Mouse (Mus musculus) midbrain, embryonic 10.5 days (tissue): Measurements from ENCODE around the gene Trpm3. TPM values are rescaled to one million over a fixed set of nuclear protein-coding genes. Genes with fewer than 3 reads are reported as not detected.

Source experiments
- DNase-seq: peaks from one replicate; pipeline ENCODE4 v3.0.0-alpha.2; 2017; ENCODE audit warnings: low spot score
- H3K27ac ChIP-seq: fragments of 300-500 bp; sonication (generic); replicated peaks from 2 replicates; pipeline ENCODE4 v1.5.1; 2016; ENCODE audit warnings: mild to moderate bottlenecking
- H3K27me3 ChIP-seq: fragments of 300-500 bp; sonication (generic); 2 replicates; pipeline ENCODE4 v1.6.1; 2016; ENCODE audit warnings: low read depth, mild to moderate bottlenecking; ENCODE audit not compliant: poor library complexity, severe bottlenecking
- H3K36me3 ChIP-seq: fragments of 300-500 bp; sonication (generic); 2 replicates; pipeline ENCODE4 v1.6.1; 2016; ENCODE audit warnings: mild to moderate bottlenecking, moderate library complexity
- H3K4me1 ChIP-seq: fragments of 300-500 bp; sonication (generic); 2 replicates; pipeline ENCODE4 v1.6.1; 2016
- H3K4me3 ChIP-seq: fragments of 300-500 bp; sonication (generic); 2 replicates; pipeline ENCODE4 v1.5.1; 2016; ENCODE audit warnings: mild to moderate bottlenecking, moderate library complexity
- H3K9me3 ChIP-seq: fragments of 300-500 bp; sonication (generic); replicated peaks from 2 replicates; pipeline ENCODE4 v1.6.1; 2016; ENCODE audit warnings: mild to moderate bottlenecking
- WGBS: fragments of 180-500 bp; shearing (Covaris S2); methylation state at CpG from one replicate; pipeline ENCODE4 v1.1.7; 2016; 5-methylcytosine and 5-hydroxymethylcytosine counted together
- polyA plus RNA-seq: library from polyadenylated mRNA; unstranded; fragments of >200 nt; fragmentation: Nextera tagmentation; extraction: Ambion mirVana; gene quantifications from 2 replicates; pipeline ENCODE4 v1.2.1, GENCODE M21; 2016

Gene Trpm3
- polyA plus RNA-seq, 1 experiment from 2014 or later = 4.4 TPM

DNA sequence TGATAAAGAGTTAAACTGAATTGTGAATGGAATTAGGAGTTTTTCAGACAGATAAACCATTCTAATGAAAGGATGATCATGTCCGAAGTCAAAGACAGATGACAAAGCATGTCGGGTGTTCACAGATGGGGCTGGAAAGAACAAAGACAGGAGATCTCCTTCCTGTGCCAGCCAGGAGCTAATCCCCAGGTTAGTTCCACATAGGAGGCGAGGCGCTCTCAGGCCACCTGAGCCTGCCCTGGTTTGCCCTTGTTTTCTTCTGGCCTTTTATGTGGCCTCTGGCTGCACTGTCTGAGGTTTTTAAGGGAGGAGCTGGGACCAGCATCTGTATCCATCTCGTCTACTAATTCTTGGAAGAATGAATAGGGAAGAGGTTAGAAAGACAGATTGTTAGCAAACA lies 801.0 kb downstream of the Trpm3 start:
- Histone ChIP-seq H3K4me1 (peaks cover 15% of the 10 kb centered on the region; the same call in 1 of the 2 replicates), H3K9me3 (no peaks in the 10 kb centered on the region), H3K27ac (no peak overlapping the region), H3K36me3 (no peaks in the 10 kb centered on the region), H3K27me3 (no peaks in the 10 kb centered on the region), H3K4me3 (no peak overlapping the region)
- DNase-seq = no peak
- 38% methylated on average over 5 of the region's 5 CpGs for WGBS

DNA sequence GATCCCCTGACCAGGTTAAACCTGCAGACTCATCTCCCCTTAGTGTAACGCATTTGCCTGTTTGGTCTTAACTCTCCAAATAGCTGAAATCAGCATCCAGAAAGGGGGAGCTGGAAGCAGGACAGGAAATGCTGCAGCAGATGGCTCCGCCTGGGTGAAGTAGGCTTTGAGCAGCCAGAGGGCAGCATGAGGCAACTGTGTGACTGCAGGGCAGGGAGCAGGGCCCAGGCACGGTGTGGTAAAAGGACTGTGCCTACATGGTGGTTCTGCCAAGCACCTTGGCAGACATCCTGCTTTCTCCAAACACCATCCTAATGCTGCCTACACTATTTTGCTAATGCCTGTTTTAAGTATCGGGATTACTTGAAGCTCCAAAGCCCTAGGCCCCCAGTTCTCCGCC lies 801.6 kb downstream of the Trpm3 start:
- Histone ChIP-seq H3K4me1 (peaks cover 15% of the 10 kb centered on the region; the same call in 1 of the 2 replicates), H3K4me3 (no peak overlapping the region), H3K9me3 (no peaks in the 10 kb centered on the region), H3K27ac (no peak overlapping the region), H3K27me3 (no peaks in the 10 kb centered on the region), H3K36me3 (no peaks in the 10 kb centered on the region)
- WGBS = 50% methylated on average over 5 of the region's 5 CpGs
- DNase-seq = peak; percentile 24

DNA sequence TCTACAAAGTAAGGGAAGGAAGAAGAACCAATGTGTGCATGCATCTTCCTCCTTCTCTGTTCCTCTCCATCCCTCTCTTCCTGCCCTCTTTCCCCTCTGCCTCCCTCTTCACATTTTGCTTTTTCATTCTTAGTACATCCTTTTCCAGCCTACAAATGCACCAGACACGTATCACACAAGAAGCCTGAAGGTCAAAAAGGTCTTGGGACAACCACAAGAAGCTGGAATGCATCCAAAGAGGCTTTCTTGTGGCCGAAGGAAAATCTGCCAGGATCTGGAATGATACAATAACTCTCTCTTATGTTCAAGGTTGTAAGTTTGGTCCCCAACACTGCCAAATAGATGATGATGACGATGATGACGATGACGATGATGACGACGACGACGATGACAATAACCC lies 802.1 kb downstream of the Trpm3 start:
- no peak overlapping the region for H3K27ac ChIP-seq
- H3K4me3 ChIP-seq = no peak overlapping the region
- WGBS = 90% methylated on average over 9 of the region's 9 CpGs
- no peaks in the 10 kb centered on the region for H3K27me3 ChIP-seq
- peaks cover 15% of the 10 kb centered on the region; the same call in 1 of the 2 replicates for H3K4me1 ChIP-seq
- no peaks in the 10 kb centered on the region for H3K9me3 ChIP-seq
- H3K36me3 ChIP-seq = no peaks in the 10 kb centered on the region
- DNase-seq = no peak

DNA sequence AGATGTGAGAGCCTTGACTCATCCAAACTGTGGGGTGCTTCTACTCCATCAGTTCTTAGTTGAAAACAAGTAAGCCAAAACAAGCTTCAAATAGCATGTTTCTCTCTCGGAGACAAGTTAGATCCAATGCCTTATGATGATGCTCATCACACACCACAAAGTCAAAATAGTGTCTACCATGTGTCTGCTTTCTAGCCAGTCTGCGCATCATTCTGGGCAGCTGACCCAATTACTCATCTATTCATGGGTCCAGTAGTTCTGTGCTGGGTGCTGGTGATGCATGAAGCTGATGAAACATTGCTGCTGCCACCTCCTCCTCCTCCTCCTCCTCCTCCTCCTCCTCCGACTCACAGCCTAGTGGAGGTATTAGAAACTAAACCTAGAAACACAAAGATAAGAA lies 813.6 kb downstream of the Trpm3 start:
- H3K9me3 ChIP-seq = no peaks in the 10 kb centered on the region; the same call in 1 of the 2 replicates
- WGBS = 79% methylated on average over 3 of the region's 3 CpGs
- no peaks in the 10 kb centered on the region for H3K36me3 ChIP-seq
- H3K4me1 ChIP-seq = no peaks in the 10 kb centered on the region
- DNase-seq = no peak
- H3K27me3 ChIP-seq = no peaks in the 10 kb centered on the region
- no peak overlapping the region for H3K4me3 ChIP-seq
- no peak overlapping the region for H3K27ac ChIP-seq

DNA sequence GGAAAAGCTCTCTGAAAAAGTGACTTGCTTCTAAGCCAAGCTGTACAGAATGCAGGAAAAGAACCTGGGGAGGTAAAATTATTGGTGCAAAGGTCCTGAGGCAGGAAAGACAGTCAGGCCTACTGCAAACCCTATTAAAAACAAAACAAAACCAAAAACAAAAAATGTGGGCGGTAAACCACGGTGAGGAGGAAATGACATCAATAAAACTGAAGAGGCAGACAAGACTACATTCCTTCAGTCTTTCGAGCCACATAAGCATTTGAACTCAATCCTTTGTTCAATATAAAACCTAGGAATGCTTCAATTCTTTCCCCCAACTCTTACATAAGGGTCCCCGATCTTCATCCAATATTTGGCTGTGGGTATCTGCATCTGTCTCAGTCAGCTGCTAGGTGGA lies 814.3 kb downstream of the Trpm3 start:
- Histone ChIP-seq H3K27ac (no peak overlapping the region), H3K9me3 (no peaks in the 10 kb centered on the region; the same call in 1 of the 2 replicates), H3K4me3 (no peak overlapping the region), H3K27me3 (no peaks in the 10 kb centered on the region), H3K36me3 (no peaks in the 10 kb centered on the region), H3K4me1 (no peaks in the 10 kb centered on the region)
- WGBS = 90% methylated on average over 4 of the region's 4 CpGs
- no peak for DNase-seq

DNA sequence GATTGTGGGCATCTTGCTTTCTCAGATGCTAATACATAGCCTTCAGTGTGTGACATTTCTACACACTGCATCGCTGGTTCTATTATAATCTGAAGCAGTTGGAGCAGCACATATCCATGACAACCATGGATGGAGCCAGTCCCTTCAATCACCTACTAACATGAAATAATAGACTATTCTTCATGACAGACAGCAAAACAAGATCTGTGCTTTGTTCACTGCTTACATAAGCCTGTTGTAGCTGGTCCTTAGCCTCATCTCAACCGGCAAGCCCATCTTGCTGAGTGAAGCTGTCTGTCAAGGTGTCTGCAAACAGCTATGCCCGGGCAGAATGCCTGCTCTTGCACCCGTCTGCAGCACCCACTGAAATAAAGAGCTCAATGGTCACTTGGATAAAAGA lies 819.6 kb downstream of the Trpm3 start:
- Histone ChIP-seq H3K4me3 (no peak overlapping the region), H3K27ac (no peak overlapping the region), H3K4me1 (peaks cover 19% of the 10 kb centered on the region), H3K36me3 (no peaks in the 10 kb centered on the region), H3K9me3 (no peaks in the 10 kb centered on the region), H3K27me3 (peaks cover 11% of the 10 kb centered on the region; the same call in 1 of the 2 replicates)
- no peak for DNase-seq
- 64% methylated on average over 4 of the region's 4 CpGs for WGBS

DNA sequence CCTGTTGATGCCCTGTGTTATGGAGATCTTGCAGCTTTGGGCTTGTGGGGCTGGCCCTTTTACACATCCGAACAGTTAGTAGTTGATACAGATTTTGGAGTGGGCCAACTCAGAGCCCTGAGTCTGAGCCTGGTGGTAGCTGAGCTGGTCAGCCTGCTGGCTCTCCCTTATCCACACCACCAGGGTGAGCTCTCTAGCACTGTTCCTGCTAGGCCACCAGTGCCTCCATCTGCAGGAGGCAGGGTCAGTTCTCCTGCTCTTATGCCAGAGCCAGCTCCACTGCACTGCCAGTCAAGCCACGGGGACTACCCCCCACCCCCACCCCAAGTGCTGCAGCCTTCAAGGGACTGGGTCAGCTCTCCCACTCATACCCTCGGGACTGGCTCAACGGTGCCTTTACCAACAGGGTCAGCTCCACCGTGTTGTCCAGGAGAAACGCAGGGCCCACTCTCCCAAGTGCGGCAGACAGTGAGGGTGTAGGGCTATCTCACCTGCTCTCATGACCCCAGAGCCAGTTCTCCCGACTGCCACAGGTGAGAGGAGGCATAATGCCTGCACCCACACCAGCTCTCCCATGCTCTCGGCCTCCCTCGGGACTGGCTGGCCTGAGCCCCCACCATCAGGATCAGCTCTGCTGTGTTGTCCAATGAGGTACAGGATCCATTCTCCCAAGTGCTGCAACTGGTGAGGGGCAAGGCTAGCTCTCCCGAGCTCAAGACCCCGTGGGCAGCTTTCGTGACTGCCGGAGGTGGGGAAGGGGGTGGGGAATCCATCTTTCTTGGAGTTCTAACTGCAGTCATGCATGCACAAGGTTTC lies 821.8 kb downstream of the Trpm3 start:
- 72% methylated on average over 14 of the region's 14 CpGs for WGBS
- peak overlapping the region; percentile 52; the same call in 1 of the 2 replicates for H3K27ac ChIP-seq
- no peaks in the 10 kb centered on the region for H3K9me3 ChIP-seq
- H3K27me3 ChIP-seq = peaks cover 11% of the 10 kb centered on the region; the same call in 1 of the 2 replicates
- 0 out of 2 replicates have a peak overlapping the region, but pooled peaks have one; percentile 4 for H3K4me3 ChIP-seq
- H3K4me1 ChIP-seq = peaks cover 19% of the 10 kb centered on the region
- DNase-seq = no peak
- no peaks in the 10 kb centered on the region for H3K36me3 ChIP-seq

DNA sequence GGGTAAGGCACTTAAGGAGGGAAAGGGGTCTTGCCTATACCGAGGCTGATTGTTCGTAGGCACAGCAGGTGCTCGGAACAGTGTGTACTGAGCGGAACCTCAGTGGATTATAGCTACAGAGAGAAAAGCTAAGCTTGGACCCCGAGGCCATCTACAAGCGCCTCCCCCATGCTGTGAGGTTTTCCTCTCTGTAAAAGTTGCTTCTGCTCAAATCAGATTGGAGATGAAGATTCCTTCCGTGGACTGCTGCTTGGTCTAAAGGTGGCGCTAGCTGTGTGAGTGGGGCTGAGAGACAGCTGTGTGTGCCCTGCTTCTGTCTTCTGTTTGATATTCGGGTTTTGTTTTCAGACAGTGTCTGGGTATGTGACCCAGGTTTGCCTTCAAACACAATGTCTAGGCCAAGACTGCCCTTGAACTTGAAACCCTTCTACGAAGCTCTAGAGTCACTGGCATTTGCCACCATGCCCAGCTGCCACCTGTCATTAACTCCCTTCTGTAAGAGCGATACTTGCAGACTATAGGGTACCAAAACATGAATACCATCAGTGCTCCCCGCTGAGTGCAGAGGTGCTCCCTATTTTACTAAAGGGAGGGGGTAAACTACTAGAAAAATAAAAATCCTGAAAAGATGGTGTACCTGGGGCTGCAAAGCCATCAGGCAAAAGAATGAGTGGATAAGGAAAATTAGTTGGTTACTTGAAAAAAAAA lies 823.3 kb downstream of the Trpm3 start:
- Histone ChIP-seq H3K27ac (peak overlapping the region; percentile 38; the same call in 1 of the 2 replicates), H3K27me3 (peaks cover 11% of the 10 kb centered on the region; the same call in 1 of the 2 replicates), H3K36me3 (no peaks in the 10 kb centered on the region), H3K4me1 (peaks cover 19% of the 10 kb centered on the region), H3K9me3 (no peaks in the 10 kb centered on the region), H3K4me3 (no peak overlapping the region)
- peak; percentile 18 for DNase-seq
- 49% methylated on average over 12 of the region's 12 CpGs for WGBS

DNA sequence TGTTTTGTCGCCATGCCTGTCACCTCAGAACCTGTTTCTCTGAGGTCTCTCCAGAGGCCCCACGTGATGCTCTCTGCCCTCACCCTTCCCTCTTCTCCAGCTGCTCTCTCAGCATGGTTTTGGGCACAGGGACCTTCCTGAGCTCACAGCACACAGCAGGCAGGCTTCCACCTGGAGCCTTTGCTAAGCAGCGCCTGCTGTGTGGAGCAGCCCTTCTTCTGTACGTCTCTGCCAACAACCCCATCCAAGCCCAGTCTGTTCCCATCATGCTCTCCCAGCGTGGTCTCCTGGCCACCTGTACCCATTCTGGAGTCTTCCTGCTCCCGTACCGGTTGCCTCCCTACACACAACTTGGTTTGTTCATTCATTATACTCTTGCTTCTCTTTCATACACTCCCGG lies 823.9 kb downstream of the Trpm3 start:
- peaks cover 19% of the 10 kb centered on the region for H3K4me1 ChIP-seq
- 53% methylated on average over 8 of the region's 8 CpGs for WGBS

DNA sequence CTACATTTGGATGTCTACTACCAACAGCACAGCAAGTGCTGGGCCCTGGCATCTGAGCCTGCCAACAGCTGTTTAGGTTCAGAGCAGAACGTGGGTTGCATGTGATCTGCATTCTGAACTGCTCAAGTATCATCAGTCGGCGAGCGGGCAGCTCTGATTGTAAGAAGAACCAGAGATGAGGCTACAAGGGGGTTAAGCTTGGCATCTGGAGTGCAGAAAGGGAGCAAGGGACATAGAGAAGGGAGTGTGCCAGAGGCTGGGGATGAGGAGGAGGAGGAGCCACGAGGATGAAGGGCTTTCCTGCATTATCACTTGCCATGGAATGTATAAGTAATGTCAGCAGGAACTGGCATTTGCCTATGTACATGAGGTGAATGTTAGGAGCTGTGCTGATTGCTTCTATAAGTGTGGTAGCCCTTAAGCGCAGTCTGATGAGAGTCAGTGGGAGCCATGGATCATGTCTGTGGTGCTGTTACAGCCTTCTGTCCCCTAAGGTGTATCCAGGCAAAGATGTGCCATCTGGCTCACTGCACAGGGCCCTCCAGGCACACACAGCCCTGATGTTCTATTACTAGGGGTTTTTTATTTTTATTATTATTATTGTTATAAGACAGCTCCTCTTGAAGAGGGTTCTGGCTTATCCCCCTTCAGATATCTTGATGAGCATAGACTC lies 825.0 kb downstream of the Trpm3 start:
- Histone ChIP-seq H3K36me3 (no peaks in the 10 kb centered on the region), H3K9me3 (no peaks in the 10 kb centered on the region), H3K27ac (no peak overlapping the region), H3K4me1 (peaks cover 19% of the 10 kb centered on the region), H3K27me3 (peaks cover 11% of the 10 kb centered on the region; the same call in 1 of the 2 replicates), H3K4me3 (no peak overlapping the region)
- 81% methylated on average over 6 of the region's 6 CpGs for WGBS
- DNase-seq = no peak

More for the DNA sequence above, 823.9 kb downstream of the Trpm3 start:
- H3K36me3 ChIP-seq = no peaks in the 10 kb centered on the region
- H3K27ac ChIP-seq = no peak overlapping the region
- H3K4me3 ChIP-seq = no peak overlapping the region
- no peak for DNase-seq
- peaks cover 11% of the 10 kb centered on the region; the same call in 1 of the 2 replicates for H3K27me3 ChIP-seq
- no peaks in the 10 kb centered on the region for H3K9me3 ChIP-seq

DNA sequence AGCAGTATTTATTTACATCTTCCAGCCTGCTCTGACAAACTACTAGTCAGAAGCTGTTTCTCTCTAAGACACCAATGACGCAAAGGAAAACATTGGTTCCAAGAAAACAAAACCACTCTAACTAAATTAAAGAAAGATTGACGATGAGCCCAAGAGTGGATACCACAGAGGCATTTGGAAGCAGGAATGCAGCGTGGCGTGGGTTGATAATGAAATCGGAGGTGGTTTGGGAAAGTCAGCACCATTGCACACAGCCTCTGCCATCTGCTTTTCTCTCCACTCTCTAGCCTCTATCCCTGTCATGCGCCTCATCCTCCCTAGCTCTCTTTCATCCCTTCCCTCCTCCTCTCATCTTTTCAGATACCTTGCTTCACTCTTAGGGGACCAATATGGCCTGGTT lies 826.6 kb downstream of the Trpm3 start:
- H3K27me3 ChIP-seq = peaks cover 11% of the 10 kb centered on the region; the same call in 1 of the 2 replicates
- H3K9me3 ChIP-seq = no peaks in the 10 kb centered on the region
- H3K27ac ChIP-seq = no peak overlapping the region
- WGBS = 85% methylated on average over 6 of the region's 6 CpGs
- no peak overlapping the region for H3K4me3 ChIP-seq
- H3K4me1 ChIP-seq = peaks cover 19% of the 10 kb centered on the region
- no peak for DNase-seq
- H3K36me3 ChIP-seq = no peaks in the 10 kb centered on the region

DNA sequence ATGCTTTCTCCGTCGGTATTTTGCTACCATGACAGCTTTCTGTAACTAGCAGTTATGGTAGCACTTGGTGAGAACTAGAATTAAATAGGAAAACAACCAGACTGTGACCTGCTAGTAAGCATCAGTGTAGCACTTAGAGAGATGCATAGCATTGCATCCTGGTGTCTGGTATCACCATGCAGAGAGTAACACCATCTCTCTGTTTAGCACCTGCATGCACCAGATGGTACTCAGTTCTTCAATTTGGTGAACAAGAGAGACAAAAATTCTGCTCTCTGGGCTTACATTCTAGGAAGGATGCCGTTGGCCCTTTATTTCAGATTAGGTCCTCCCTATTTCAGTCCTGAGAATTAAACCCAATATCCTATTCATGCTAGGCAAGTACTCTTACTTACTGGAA lies 834.4 kb downstream of the Trpm3 start:
- Histone ChIP-seq H3K27me3 (no peaks in the 10 kb centered on the region), H3K27ac (no peak overlapping the region), H3K36me3 (no peaks in the 10 kb centered on the region), H3K4me1 (no peaks in the 10 kb centered on the region), H3K4me3 (no peak overlapping the region), H3K9me3 (no peaks in the 10 kb centered on the region)
- 90% methylated on average over 3 of the region's 3 CpGs for WGBS
- DNase-seq = no peak
